Mouse (Mus musculus): ENCODE measurements around the gene Kansl1l.

DNA sequence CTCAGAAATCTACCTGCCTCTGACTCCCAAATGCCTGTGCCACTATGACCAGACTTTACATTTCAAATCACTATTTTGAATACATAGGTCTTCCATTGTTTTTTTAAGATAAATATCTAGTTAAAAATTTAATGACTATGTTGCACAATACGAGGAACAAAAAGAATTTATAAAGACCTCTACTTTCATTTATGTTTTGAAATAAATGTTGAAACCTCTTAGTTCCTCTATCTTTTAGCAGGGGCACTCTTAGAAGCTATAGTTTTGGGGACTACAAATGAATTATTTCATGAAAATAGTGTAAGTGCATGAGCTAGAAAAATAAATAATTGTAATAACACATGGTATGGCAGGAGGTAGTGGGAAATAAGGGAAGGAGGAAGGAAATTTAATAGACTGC lies 38.6 kb downstream of the Kansl1l start:
- no peak for TF ChIP-seq POLR2A (IDR thresholded peaks at IDR 0.05; ENCODE audit: borderline replicate concordance, low read depth, low read length)
- TF ChIP-seq CTCF (IDR thresholded peaks at IDR 0.05; ENCODE audit: low read depth, low read length), result no peak

Data from bone marrow macrophage, adult 2 months (primary cell).